Mouse (Mus musculus) small intestine, adult 2 months (tissue): ENCODE data around the gene 1700010B08Rik.

Source experiments
- CTCF ChIP-seq: fragments of 200-500 bp; IDR thresholded peaks from 2 replicates; pipeline ENCODE4 v1.5.1; 2012; ENCODE audit warnings: low read depth, mild to moderate bottlenecking, control low read depth, inconsistent platforms, low read length, moderate library complexity, mixed read lengths; ENCODE audit not compliant: insufficient replicate concordance, insufficient read length; ENCODE audit errors: extremely low read depth
- POLR2A ChIP-seq: fragments of 200-500 bp; IDR thresholded peaks from 2 replicates; pipeline ENCODE4 v1.6.1; 2012; ENCODE audit warnings: low read depth, mild to moderate bottlenecking, control low read depth, inconsistent platforms, low read length, moderate library complexity

DNA sequence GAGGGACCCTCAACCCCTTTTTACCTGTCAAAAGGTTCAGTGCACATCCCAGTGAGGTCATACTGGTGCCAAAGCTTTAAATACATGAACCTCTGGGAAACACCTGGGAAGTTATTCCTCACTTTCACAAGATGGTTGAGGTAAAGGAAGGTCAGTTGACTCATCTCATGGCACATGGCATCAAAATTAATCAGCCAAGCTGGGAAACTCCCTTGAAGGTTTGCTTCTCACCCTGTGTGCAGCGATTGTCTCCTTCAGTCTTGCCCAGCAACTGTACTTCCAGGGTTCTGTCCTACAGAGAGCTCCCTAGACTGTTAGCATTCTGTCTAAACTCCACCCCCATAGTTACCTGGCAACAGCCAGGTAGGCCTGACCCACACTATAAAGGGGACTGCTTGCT lies 39.1 kb upstream of the 1700010B08Rik start:
- TF ChIP-seq CTCF (no peak), POLR2A (no peak)
